8 mouse cellular contexts compared by ENCODE assay signal in genomic region chr13:41801177-41801636, GRCm38 (mm10). TPM values are rescaled to one million over a fixed set of nuclear protein-coding genes. Genes with fewer than 3 reads are reported as not detected.
A peak's percentile ranks its signal among the peaks of the same experiment; 100 is the strongest.
DNase-seq lines count a peak whose midpoint lies in the region; ATAC-seq lines count a peak whose summit lies in the region.

No protein-coding gene starts in this region.

- H3K36me3 ChIP-seq in neural tube, embryonic 14.5 days (ENCODE audit: control insufficient read depth, insufficient read depth, low read length) = no peaks in the 10 kb centered on the region

- H3K4me3 ChIP-seq in neural tube, embryonic 14.5 days (ENCODE audit: low read depth, low read length) = no peak overlapping the region

- no peak overlapping the region for H3K9ac ChIP-seq in neural tube, embryonic 14.5 days (replicated peaks; ENCODE audit: low read depth, low read length)

- H3K4me1 ChIP-seq in neural tube, embryonic 14.5 days (ENCODE audit: control insufficient read depth, insufficient read depth, low read length) = peaks cover 8% of the 10 kb centered on the region

- peak overlapping the region; percentile 28; the same call in 1 of the 2 replicates for H3K27ac ChIP-seq in neural tube, embryonic 14.5 days (ENCODE audit: low read depth, low read length)

- ATAC-seq in neural tube, embryonic 14.5 days (ENCODE audit: low read depth) = peak; percentile 87

- no peaks in the 10 kb centered on the region for H3K9me3 ChIP-seq in neural tube, embryonic 14.5 days (ENCODE audit: control insufficient read depth, low read length)

- no peaks in the 10 kb centered on the region for H3K27me3 ChIP-seq in neural tube, embryonic 14.5 days (ENCODE audit: control insufficient read depth, insufficient read depth, low read length)

- peak; percentile 33 to 41 for DNase-seq in spleen, postnatal 36 days (ENCODE audit: low spot score in 2 of 2)
- DNase-seq in spleen, adult 12 weeks (ENCODE audit: low spot score) = no peak
- peak; percentile 32 to 62 for DNase-seq in cerebellum, postnatal 10 days
- DNase-seq in frontal cortex, postnatal 14 days (ENCODE audit: low spot score in 2 of 2) = peak; percentile 71 to 75
- peak; percentile 48 to 85 for DNase-seq in left cerebral cortex, adult 9 months (ENCODE audit: low spot score in 2 of 2)
- no peak for DNase-seq in spleen, postnatal 14 days (ENCODE audit: low spot score in 2 of 2)
- no peak for DNase-seq in kidney, postnatal 25 days

- WGBS in neural tube, embryonic 14.5 days = 1% methylated on average over 8 of the region's 8 CpGs

- H3K4me2 ChIP-seq in neural tube, embryonic 14.5 days (ENCODE audit: low read depth, low read length) = peak overlapping the region; percentile 16

RNA-seq across cellular contexts. Expression of gene Adtrp, which starts 46.3 kb away (rescaled TPM):
- 0.42 and 0.86 TPM in 2 replicates for polyA plus RNA-seq in neural tube, embryonic 14.5 days (2014; fragmentation: Nextera tagmentation; extraction: Ambion mirVana)

Comparison
In these comparisons a context has a peak if more than half of its experiments do, and no peak if none do; other contexts are left out.
1. DNase-seq: peak in spleen, postnatal 36 days (2 of 2), cerebellum, postnatal 10 days (2 of 2), frontal cortex, postnatal 14 days (2 of 2) and left cerebral cortex, adult 9 months (2 of 2); none in spleen, adult 12 weeks (single experiment), spleen, postnatal 14 days (0 of 2) and kidney, postnatal 25 days (0 of 2).